Mouse (Mus musculus): ENCODE measurements around the gene Fyn. TPM values are rescaled to one million over a fixed set of nuclear protein-coding genes. Genes with fewer than 3 reads are reported as not detected.

Fyn gene
- total and polyA plus RNA-seq, 3 experiments = 14.9 to 42.4 (median 19.9) TPM

DNA sequence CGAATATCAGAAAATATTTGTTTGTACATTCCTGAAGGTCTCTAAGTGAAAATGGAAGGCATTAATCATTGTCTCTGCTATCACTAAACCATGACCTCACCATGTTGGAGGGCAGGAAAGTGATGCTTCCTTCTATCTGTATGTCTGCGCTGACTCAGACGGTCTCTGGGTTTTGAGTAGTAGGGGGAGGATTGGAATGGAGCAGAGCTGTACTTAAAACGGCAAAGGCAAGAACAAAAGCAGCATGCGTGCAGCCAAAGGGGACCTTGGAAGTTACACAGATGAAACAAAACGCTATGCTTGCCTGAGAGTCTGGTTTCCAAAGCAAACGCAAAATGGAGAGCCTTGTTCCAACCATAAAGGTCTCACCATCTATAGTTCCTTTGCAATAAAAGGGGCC lies 202.4 kb downstream of the Fyn start:
- no peaks in the 10 kb centered on the region for H3K27me3 ChIP-seq (replicated peaks)
- peaks cover 7 to 13% of the 10 kb centered on the region in 2 experiments; a peak in 3 of 4 replicates for H3K4me1 ChIP-seq (ENCODE audit: control insufficient read depth in 1 of 2, insufficient read depth in 2 of 2)
- H3K79me2 ChIP-seq (replicated peaks; ENCODE audit: control insufficient read depth, extremely low read depth, insufficient read depth, poor library complexity, severe bottlenecking) = no peaks in the 10 kb centered on the region
- no peak overlapping the region for H3K4me2 ChIP-seq (ENCODE audit: insufficient read depth, low read depth, poor library complexity, severe bottlenecking)
- no peak overlapping the region for H3K4me3 ChIP-seq (replicated peaks in 1 of 3; ENCODE audit: low read depth in 2 of 3, low read length in 2 of 3, poor library complexity in 1 of 3)
- no peak overlapping the region for H3K27ac ChIP-seq (ENCODE audit: insufficient read depth, low read depth)
- no peaks in the 10 kb centered on the region for H3K9me3 ChIP-seq (replicated peaks; ENCODE audit: low read length)
- H3K9ac ChIP-seq (ENCODE audit: insufficient read depth, low read depth) = no peak overlapping the region
- TF ChIP-seq PAX5 (IDR thresholded peaks at IDR 0.05; ENCODE audit: low read length) (no peak), EP300 (IDR thresholded peaks at IDR 0.05; ENCODE audit: low read length) (no peak), CHD1 (IDR thresholded peaks at IDR 0.05; ENCODE audit: low read depth, low read length) (no peak), GABPA (IDR thresholded peaks at IDR 0.05; ENCODE audit: insufficient replicate concordance, low read depth, low read length) (no peak), ETS1 (conservative IDR thresholded peaks at IDR 0.05; ENCODE audit: low read depth, low read length) (no peak), UBTF (IDR thresholded peaks at IDR 0.05; ENCODE audit: low read depth, low read length) (no peak), POLR2A (IDR thresholded peaks at IDR 0.05; ENCODE audit: low read depth, low read length) (no peak), KAT2A (IDR thresholded peaks at IDR 0.05; ENCODE audit: insufficient replicate concordance, low read length) (no peak), MYC (IDR thresholded peaks at IDR 0.05; ENCODE audit: low read depth, low read length) (no peak), IRF4 (IDR thresholded peaks at IDR 0.05; ENCODE audit: low read depth, low read length) (no peak), RCOR1 (conservative IDR thresholded peaks at IDR 0.05; ENCODE audit: low read depth, low read length) (no peak), RAD21 (IDR thresholded peaks at IDR 0.05; ENCODE audit: low read depth, low read length) (no peak), TCF12 (IDR thresholded peaks at IDR 0.05; ENCODE audit: low read depth, low read length) (no peak), JUND (conservative IDR thresholded peaks at IDR 0.05; ENCODE audit: low read depth, low read length) (no peak), SIN3A (IDR thresholded peaks at IDR 0.05; ENCODE audit: low read length) (no peak), JUN (IDR thresholded peaks at IDR 0.05; ENCODE audit: insufficient read depth, low read depth, low read length) (no peak), MAZ (IDR thresholded peaks at IDR 0.05; ENCODE audit: low read depth, low read length) (no peak), ZMIZ1 (IDR thresholded peaks at IDR 0.05; ENCODE audit: low read depth, low read length) (no peak)
- in situ Hi-C loops (cut with MboI; ENCODE audit: low pct_ligation_motif_present, low pct_unique_long_range_greater_than_20kb, low sequenced_read_pairs) = no loop called here
- peaks cover 0 to 4% of the 10 kb centered on the region in 2 experiments for H3K36me3 ChIP-seq (replicated peaks in 1 of 2; ENCODE audit: control insufficient read depth in 1 of 2, insufficient read depth in 1 of 2, low read length in 1 of 2)
- no peak for DNase-seq (ENCODE audit: extremely low read depth)
- dilution Hi-C loops (cut with MboI; ENCODE audit: extremely low pct_ligation_motif_present, extremely low pct_unique_long_range_greater_than_20kb, low sequenced_read_pairs) = no loop called here

- H3K27ac ChIP-seq (ENCODE audit: insufficient read depth, low read depth) = no peak overlapping the region
- no peaks in the 10 kb centered on the region for H3K79me2 ChIP-seq (replicated peaks; ENCODE audit: control insufficient read depth, extremely low read depth, insufficient read depth, poor library complexity, severe bottlenecking)
- H3K4me1 ChIP-seq (ENCODE audit: control insufficient read depth in 1 of 2, insufficient read depth in 2 of 2) = peaks cover 7 to 13% of the 10 kb centered on the region in 2 experiments; a peak in 3 of 4 replicates
- H3K4me2 ChIP-seq (ENCODE audit: insufficient read depth, low read depth, poor library complexity, severe bottlenecking) = no peak overlapping the region
- H3K36me3 ChIP-seq (replicated peaks in 1 of 2; ENCODE audit: control insufficient read depth in 1 of 2, insufficient read depth in 1 of 2, low read length in 1 of 2) = no peaks in the 10 kb centered on the region
- dilution Hi-C loops (cut with MboI; ENCODE audit: extremely low pct_ligation_motif_present, extremely low pct_unique_long_range_greater_than_20kb, low sequenced_read_pairs) = no loop called here
- no peak overlapping the region for H3K4me3 ChIP-seq (replicated peaks in 1 of 3; ENCODE audit: low read depth in 2 of 3, low read length in 2 of 3, poor library complexity in 1 of 3)
- DNase-seq (ENCODE audit: extremely low read depth) = no peak
- in situ Hi-C loops (cut with MboI; ENCODE audit: low pct_ligation_motif_present, low pct_unique_long_range_greater_than_20kb, low sequenced_read_pairs) = no loop called here
- no peak for TF ChIP-seq SMC3 (IDR thresholded peaks at IDR 0.05; ENCODE audit: low read depth, low read length)
- no peak for TF ChIP-seq ETS1 (conservative IDR thresholded peaks at IDR 0.05; ENCODE audit: low read depth, low read length)
- no peak for TF ChIP-seq CHD2 (IDR thresholded peaks at IDR 0.05; ENCODE audit: low read length)
- no peak for TF ChIP-seq USF2 (conservative IDR thresholded peaks at IDR 0.05; ENCODE audit: low read depth, low read length)
- no peaks in the 10 kb centered on the region for H3K27me3 ChIP-seq (replicated peaks)
- H3K9ac ChIP-seq (ENCODE audit: insufficient read depth, low read depth) = no peak overlapping the region
- H3K9me3 ChIP-seq (replicated peaks; ENCODE audit: low read length) = no peaks in the 10 kb centered on the region
Measured at GRCm38 (mm10) chr10:39572050-39572671, 203.5 kb downstream of the Fyn start.
